Mouse (Mus musculus): Measurements from ENCODE around the gene Cdkl2.
A peak's percentile ranks its signal among the peaks of the same experiment; 100 is the strongest.

The Cdkl2 gene

DNA sequence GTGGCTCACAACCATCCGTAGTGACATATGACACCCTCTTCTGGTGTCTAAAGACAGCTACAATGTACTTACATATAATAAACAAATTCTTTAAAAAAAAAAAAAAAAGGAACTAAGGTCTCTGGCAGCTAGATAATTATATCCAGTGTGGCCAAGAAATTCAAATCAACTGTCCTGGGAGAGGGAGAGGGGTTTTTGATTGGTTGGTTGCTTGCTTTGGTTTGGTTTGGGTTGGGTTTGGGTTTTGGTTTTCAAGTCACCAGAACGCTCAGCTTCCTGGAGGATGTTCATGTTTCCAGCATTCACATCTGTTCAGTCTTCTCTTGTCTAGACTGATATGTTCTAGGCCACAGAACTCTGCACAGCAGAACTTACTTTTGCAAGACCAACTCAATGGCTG lies 50.6 kb downstream of the Cdkl2 start:
- no peak for DNase-seq (ENCODE audit: low spot score)

DNA sequence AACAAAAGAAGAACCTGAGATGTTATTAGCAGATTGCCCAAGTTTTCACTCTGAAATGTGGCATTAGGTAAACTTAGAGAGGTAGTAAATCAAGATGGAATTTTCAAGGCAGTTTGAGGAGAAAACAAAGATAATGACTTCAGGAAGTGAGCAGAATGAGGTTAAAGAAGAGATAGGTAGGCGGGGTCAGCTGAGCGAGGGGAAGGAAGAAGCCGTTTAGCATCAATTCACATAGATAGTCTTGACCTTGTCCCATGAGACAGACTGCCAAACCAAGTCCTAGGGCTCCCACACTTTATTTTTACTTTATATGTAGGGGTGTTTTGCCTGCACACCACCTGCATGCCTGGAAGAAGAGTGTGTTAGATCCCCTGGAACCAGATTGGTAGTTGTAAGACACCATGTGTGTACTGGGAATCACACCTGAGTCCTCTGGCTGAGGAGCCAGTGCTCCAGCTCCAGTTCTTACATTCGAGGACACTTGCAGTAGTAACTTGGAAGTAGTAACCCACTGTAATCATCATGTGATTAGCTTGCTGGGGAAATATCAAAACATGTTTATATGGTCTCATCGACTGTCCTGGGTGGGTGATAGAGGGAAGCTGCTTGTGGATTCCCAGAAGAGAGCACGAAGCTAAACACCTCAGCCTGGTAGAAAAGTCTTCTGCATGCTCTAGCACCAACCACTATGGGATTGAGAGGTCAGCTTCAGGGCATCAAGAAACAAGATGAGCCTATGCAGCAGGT lies 52.3 kb downstream of the Cdkl2 start:
- no peak for DNase-seq (ENCODE audit: low spot score)

DNA sequence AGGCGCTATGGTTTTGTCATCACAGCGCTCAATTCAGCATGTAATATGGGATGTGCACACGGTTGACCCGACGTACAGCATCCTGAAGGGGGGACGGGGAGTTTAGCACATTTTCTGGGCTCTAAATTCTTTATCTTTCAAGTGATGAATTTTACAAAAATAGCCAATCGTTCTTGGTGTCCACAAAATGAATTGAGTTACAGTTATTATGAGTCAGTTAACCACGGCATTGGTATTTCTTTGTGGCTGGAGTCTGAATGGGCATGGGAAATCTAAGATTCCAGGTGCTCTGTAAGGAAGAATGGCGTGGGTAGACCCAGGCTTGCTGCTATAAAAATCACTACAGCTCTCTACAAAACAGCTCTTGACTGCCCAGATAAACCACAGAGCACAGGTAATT lies 54.4 kb downstream of the Cdkl2 start:
- DNase-seq (ENCODE audit: low spot score): no peak

DNA sequence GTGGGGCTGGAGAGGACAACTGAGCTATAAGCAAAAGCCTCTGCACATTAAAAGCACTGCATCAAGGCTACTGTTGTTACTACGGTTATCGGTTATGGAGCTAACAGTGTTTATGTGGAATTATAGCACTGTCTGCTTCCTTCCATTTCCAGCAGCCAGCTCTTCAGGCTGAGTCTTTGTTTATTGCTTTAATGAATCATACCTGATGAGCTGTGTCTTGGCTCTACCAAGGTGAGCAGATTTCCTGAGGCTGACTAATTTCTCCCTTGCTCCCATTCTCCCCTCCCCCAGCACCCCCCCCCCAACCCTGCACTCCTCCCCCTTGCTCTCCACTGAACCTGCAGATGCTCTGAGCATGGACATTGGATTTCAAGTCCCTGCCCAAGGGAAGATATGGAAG lies 55.9 kb downstream of the Cdkl2 start:
- no peak for DNase-seq (ENCODE audit: low spot score)

DNA sequence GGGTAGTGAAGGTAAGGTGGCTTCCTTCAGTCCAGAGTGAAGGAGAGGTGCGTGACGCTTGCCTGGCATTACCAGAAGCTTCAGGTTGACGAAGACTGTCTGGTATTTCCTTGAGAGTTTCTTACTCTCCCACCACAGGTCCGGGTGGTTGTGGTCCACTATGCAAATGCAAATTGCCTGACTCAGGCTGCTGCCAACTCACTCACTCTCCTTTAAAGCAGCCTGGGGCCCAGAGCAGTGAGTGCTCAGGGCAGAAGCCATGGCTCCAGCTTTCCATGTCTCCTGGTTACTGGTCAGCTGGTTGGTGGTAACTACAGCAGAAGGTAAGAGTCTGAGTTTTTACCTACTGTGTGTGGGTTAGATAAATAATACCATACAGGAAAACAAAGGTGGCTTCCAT lies 56.4 kb downstream of the Cdkl2 start, which contains the start of gene Odaph:
TSS of gene Odaph (plus strand) at position 240 of the 400 bp plus-strand sequence.
- no peak for DNase-seq (ENCODE audit: low spot score)

DNA sequence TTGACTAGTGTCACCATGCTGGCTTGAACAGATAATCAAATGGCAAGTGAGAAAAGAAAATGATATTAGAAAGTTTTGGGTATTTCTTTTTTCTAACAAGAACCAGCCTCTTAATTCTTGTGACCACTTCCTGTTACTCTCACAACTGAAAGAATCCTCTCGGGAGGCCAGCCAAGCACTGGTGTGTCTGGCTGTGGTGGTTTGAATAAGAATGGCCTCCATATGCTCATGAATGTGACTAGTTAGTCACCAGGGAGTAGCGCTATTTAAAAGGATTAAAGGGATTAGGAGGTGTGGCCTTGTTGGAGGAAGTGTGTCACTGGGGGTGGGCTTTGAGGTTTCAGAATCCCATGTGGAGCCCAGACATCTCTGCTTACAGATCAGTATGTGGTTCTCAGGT lies 58.0 kb downstream of the Cdkl2 start:
- no peak for DNase-seq (ENCODE audit: low spot score)

DNA sequence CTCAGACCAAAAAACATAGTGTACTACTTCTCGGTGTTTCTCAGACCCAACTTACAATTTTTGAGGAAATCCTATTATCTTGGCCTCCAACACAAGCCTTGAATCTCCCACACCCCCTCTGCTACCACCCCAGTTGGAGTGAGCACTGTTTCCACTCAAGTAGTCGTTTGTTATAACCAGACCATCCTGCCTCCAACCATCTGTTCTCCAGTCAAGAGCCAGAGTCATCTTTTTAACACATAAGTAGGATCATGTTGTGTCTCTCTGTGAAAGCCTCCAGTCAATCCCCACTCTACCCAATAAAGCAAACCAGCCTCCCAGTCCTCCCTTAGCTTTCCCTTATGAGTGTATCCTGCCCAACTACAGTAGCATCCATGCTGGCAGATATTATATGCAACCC lies 60.2 kb downstream of the Cdkl2 start:
- DNase-seq (ENCODE audit: low spot score): no peak

DNA sequence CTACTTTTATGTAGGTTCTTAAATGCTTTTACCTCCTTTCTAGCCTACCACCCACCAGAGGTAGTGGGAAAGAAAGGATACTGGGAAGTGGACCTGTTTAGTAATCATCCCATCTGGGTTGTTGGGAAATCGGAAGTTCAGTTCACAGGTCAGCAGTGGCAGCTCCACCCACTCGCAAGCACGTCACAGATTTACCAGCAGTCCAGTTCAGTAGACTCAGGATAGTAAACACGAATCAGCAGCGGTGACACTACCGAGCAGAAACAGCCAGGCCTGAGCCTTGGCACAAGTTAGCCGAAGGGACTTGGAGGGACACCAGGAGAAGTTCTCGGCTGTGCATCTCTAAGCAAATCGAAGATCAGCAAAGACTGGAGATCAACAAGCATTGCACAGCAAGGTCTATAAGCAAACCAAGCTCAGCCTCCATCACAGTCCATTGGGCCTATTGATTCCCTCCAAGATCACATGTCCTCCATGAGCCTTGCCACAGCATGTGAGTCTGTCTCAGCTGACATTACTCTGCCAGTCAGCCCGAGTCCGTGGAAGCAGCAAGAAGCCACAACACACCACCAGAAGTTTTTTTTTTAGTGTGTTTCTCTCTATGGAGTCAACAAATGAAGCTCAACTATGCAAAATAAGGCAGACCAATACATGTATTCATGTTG lies 62.4 kb downstream of the Cdkl2 start:
- DNase-seq (ENCODE audit: low spot score): no peak

DNA sequence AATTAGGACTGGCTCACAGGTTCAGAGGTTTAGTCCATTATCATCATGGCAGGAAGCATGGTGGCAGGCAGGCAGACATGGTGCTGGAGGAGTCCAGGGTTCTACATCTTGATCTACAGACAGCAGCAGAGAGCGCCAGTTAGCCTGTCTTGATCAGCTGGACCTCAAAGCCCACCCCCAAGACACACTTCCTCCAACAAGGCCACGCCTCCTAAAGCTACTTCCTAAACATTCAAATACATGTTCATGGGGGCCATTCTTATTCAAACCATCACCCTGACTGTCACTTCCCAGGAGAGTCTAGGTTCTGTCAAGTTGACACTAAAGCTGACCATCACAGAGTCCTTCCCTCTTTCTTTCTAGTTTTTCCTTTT lies 66.3 kb downstream of the Cdkl2 start:
- no peak for DNase-seq (ENCODE audit: low spot score)

DNA sequence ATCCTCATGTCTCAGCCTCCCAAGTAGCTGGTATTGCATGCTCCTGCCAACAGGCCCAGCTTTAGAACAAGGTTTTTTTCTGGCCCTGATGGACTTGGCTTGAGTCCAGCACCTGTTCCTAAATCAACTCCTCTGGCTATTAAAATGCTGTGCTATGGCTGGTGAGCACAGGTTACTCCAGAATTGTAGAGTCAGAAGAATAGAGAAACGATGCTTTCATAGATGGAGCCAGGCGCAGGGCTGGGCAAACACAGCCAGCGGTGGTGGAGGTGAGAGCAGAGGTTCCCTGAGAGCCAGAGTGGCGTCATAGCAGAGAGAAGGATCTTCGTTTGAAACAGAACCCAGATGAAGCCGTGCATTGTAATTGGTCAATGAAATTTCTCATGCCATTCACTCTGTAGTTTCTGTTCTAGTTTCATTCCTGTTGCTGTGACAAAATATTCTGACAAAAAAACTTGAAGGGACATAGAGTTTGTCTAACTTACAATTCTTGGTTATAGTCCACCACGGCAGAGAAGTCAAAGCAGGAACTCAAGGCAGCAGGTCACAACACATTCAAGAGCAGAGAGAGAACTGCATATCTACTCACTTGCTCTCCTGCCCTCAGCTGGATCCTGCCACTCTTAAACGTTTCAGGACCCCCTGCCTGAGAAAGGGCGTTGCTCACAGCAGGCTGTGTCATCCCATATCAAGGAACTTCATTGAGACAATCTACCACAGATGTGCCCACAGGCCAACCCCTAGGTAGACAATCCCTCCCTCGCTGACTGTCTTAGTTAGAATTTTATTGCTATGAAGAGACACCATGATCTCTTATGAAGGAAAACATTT lies 66.9 kb downstream of the Cdkl2 start:
- no peak for DNase-seq (ENCODE audit: low spot score)

DNA sequence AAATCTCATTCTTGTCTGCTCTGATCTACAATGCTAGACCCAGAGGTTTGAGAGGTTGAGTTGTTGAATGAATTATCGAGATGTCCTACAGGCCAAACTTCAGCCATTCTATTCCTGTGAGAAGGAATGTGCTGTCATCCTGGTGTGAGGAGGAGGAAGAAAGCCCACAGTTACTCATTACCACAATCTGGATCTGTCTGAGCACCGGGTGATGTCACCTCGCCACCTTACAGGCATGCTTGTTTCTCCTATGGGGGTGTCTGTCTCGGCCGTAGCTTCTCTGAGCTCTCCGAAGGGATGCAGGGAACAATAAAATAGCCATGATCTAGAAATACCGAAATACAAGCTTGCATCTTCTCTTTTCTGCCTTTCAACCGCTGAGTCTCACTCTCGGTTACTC lies 67.9 kb downstream of the Cdkl2 start:
- DNase-seq (ENCODE audit: low spot score): no peak

DNA sequence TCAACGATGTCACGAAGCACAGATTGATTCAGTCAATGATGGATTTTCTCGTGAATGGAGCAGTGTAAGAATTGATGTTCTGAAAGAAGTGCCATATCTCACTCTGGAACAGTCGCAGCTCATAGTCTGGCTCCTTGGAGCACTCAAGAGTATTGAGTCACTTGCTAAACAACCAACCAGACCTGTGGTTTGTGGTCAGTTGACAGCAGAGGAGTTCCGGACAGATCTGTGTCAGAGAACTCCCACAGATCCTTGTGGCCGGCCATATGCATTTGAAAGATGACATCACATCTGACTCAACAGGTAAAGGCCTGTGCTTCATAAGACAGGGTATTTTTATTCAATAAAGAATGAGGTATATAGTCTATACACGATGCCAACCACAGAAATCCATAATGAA lies 69.7 kb downstream of the Cdkl2 start:
- no peak for DNase-seq (ENCODE audit: low spot score)

DNA sequence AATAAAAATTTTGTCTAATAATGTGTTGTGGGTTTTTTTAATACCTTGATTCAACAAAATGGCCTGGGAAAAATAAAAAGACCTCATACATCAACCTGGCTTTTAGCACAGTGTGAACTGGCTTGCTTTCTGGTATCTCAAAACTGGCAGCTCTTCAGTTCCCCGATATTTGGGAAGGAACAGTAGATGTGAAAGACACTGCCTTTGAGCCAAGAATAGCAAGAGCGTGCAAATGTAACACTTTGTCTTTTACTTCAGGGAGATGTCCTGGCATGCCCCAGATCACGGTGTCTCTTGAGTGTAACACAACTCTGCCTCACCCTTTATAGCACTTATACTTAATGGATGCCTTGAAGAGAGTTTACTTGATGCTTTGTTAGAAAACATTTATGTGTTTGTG lies 71.6 kb downstream of the Cdkl2 start:
- peak; percentile 76 for DNase-seq (ENCODE audit: low spot score)

DNA sequence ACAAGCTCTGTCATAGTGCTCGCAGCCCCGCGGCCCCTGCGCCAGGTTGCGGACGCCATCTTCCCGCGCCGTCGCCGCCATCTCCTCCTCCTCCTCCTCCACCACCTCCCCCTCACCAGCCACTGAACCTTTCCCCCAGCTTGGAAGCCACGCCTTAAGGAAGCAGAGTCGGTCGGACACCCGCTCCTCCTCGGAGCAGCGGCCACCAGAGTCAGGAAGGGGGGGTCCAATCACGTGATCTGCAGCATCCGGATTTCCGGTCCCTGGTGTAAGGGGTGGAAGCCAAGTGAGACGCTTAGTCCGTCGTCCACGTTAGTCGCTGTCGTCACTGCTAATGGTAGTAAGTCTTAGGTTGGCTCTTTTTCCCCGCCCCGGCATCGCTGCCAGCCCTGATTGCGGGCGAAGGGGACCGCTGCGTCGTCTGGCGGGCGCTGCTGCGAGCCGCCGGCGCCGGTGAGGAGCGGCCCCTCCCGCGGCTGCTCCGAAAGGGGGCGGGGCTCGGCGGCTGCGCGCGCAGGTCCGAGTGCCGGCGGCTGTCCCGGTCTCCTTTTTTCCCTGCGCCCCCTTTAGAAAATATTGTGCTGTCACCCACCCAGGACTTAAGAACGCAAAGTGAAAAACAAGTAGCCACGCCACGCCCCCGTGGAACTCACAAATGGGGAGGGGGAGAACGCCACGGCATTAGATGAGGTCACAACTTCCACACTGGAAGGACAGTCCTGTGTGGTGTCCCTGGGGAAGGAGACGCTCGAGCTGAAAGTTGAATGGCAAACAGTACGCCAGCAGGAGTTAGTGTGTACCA lies 80.8 kb downstream of the Cdkl2 start, which contains the start of gene Rchy1:
TSS of gene Rchy1 (minus strand) at position 430 of the 802 bp plus-strand sequence.
- peak; percentile 99 for DNase-seq (ENCODE audit: low spot score)

DNA sequence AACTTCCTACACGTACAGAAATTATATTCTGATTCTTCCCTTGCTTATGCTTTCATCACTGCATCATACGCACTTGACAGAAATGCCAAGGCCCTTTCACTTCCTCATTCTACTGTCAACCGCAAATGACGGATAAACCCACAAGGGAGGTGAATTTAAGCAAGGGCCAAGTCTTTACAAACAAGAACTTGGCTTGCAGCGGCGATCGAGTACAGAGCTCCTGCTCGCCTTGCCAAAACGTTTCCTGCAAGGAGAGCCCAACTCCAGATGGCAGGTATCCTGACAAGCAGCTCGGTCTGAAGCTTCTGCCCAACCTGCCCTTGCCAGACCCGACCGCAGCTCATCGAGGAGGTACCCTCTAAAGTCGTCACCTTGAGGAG lies 81.4 kb downstream of the Cdkl2 start:
- peak; percentile 96 for DNase-seq (ENCODE audit: low spot score)

DNA sequence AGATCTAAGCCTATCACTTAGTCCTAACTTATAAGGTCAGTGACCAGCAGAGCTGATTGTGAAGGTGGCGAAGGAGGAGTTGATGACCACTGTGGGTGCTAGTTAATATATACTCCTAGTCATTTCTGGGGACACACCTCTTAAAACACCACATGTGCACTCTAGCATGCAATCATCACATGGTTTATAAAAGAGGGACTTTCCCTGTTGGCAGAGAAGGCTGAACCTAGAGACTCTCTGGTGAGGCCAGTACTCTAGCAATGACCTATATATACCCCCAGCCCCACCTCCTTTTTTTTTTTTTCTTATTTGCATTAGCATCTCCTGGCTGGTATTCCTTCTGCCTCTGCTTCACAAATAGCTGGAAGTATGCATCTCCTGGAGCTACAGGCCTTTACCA lies 82.3 kb downstream of the Cdkl2 start:
- DNase-seq (ENCODE audit: low spot score): peak; percentile 84

DNA sequence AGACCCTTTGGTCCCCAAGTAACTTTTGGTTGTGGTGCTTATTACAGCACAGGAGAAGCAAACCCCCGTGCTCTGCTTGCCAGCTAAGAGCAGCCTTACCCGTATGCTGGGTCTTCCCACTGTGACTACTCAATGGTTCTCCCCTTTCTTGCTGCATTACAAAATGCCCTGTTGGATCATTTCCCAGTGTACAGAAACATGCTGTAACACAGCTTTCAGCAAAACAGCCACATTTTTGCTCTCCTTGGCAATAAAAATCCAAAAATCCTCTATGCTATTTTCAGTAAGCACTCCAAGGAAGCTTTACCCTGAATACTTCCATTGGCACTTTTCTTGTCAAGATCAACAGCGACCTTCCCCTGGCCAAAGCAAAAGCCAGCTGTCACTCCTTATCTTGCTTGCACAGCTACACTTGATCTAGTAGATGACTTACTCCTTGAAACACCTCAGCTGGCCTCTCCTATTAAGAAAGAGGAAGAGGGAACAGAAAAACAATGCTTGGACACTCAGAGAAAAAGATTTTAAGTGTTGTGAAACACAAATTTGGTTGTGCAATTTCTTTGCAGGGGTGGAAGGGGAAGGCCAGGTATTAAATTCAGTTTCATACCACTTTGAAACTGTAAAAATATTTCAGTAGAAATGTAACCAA lies 83.0 kb downstream of the Cdkl2 start:
- peak; percentile 90 for DNase-seq (ENCODE audit: low spot score)

DNA sequence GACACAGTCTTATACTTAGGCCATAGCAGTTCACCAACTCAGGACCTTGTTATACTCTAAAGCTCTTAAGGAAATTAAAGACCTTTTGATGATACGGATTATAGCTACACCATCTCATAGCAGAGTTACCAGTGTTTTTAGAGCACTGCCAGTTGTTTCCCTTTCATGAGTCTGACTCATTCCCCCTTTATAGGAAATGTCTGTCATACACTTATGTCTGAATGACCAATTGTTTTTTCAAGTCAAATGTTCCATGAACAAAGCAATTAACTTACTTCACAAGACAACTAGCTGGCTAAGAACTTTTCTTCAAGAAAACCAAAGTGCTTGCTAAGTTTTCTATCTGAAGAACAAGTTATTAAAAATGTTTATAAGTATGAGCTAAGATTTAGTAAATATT lies 83.7 kb downstream of the Cdkl2 start:
- no peak for DNase-seq (ENCODE audit: low spot score)

DNA sequence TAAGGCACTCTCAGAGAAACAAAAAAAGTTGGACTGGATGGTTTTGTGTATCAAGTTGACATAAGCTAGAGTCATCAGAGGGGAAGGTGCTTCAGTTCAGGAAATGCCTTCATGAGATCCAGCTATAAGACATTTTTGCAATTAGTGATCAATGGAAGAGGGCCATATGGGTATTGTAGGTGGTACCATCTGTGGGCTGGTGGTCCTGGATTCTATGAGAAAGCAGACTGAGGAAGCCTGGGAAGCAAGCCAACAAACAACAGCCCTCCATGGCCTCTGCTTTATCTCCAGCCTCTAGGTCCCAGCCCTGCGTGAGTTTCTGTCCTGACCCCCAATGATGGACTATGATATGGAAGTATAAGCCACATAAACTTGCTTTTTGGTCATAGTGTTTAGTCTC lies 84.6 kb downstream of the Cdkl2 start:
- no peak for DNase-seq (ENCODE audit: low spot score)

DNA sequence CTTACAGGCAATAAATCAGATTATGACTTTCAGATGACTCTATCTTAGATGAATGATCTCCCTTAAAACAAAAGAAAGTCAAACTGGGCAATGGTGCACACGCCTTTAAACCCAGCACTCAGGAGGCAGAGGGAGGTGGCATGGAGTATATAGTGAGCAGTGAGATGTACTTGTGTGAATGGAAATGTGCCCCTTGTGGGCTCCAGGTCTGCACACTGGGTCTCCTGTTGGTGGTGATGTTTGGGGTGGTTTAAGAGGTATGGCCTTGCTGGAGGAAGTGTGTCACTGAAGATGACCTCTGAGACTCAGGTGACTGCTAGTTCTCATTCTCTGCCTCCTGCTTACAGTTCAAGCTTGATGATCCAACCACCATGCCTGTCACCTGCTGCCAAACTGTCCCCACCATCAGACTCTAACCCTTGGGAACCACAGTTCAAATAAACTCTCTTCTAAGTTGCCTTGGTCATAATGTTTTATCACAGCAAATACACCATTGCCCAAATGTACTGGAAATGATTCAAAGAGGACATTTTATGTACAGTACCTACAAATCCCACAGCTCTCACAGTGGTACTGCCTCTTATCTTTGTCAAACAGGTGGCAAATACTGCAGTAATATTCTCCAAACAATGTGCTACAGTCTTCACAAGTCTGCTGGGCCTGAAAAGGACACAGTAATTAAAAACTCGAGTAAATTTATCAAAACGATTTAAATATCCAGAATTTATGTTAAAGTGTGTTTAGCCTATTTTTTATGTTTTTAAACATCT lies 86.5 kb downstream of the Cdkl2 start:
- DNase-seq (ENCODE audit: low spot score): no peak

All from adipocyte (in vitro differentiated cells).